In the genomic region with DNA sequence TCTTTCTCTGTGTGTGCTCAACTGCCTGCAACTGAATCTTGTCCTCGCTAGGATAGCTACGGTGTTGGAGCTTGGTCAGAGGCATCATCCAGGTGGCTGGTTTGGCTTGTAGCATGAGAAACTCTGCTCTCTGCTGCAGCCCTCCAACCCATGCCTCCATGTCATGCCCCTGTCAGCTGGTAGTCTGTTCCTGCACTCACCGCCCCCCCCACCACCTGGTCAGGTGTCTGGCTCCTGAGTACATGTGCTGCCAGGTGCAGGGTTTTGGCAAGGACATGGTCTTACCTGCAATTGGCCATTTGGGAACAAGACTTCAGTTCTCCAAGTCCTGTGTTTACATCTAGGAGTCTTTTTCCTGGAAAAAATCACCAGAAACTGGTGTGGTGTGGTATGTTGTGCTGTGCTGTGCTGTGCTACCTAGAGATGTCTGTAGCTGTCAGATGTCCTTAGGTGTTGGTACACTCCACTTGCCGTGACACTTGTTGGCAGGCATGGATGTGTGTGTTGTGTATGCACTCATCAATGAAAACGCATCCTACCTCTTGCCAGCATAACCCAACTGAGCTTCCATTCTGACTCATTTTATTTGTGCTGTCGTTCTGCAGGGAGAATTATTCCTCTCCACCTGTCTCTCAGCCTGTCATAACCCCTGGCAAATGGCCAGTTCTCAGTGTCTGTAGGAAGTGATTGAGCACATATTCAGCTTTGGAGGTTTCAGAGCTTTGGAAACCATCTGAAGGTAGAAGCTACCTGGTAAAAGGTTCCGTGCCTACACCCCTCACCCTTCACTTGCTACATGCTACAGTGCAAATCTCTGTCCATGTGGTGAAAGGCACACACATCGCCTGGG, we compare ENCODE assay signal across 19 mouse cellular contexts. TPM values are rescaled to one million over a fixed set of nuclear protein-coding genes. Genes with fewer than 3 reads are reported as not detected.
A peak's percentile ranks its signal among the peaks of the same experiment; 100 is the strongest.
DNase-seq lines count a peak whose midpoint lies in the region; ATAC-seq and TF ChIP-seq lines count a peak whose summit lies in the region.
"Had no signal": no experiment of that assay in that cellular context is flagged by ENCODE, and none has a peak within 500 bp of the region (broad histone marks: within the 10 kb centered on the region; RNA-seq: fewer than 3 reads in every experiment).

No protein-coding gene starts in this region.

- peaks cover 8% of the 10 kb centered on the region for H3K36me3 ChIP-seq in hindbrain, embryonic 16.5 days (ENCODE audit: control insufficient read depth, insufficient read depth, low read length)
- H3K36me3 ChIP-seq in hindbrain, embryonic 11.5 days (ENCODE audit: control insufficient read depth, insufficient read depth, low read length), result no peaks in the 10 kb centered on the region
- H3K36me3 ChIP-seq: forebrain, embryonic 15.5 days had no signal

- no peak overlapping the region for H3K4me2 ChIP-seq in hindbrain, embryonic 16.5 days (ENCODE audit: low read length)
- no peak overlapping the region for H3K4me2 ChIP-seq in hindbrain, embryonic 11.5 days (replicated peaks; ENCODE audit: low read depth, low read length)
- H3K4me2 ChIP-seq: embryonic facial prominence, embryonic 12.5 days; forebrain, embryonic 15.5 days; heart, embryonic 11.5 days; heart, embryonic 15.5 days had no signal

- intact Hi-C loops in left cerebral cortex, adult 2 months (cut with DNase I), result no loop called here

- no peak overlapping the region for H3K27ac ChIP-seq in hindbrain, embryonic 16.5 days (ENCODE audit: low read depth, low read length)
- H3K27ac ChIP-seq in hindbrain, embryonic 11.5 days (ENCODE audit: low read depth, low read length), result no peak overlapping the region
- no peak overlapping the region for H3K27ac ChIP-seq in left cerebral cortex, adult 2 months
- H3K27ac ChIP-seq: embryonic facial prominence, embryonic 12.5 days; forebrain, embryonic 15.5 days; heart, adult 2 months; heart, embryonic 15.5 days had no signal

- H3K9me3 ChIP-seq in hindbrain, embryonic 16.5 days (ENCODE audit: control insufficient read depth, low read length), result no peaks in the 10 kb centered on the region
- H3K9me3 ChIP-seq in hindbrain, embryonic 11.5 days (ENCODE audit: control insufficient read depth, low read length), result no peaks in the 10 kb centered on the region
- H3K9me3 ChIP-seq: embryonic facial prominence, embryonic 12.5 days; forebrain, embryonic 15.5 days; heart, embryonic 15.5 days had no signal

- no peaks in the 10 kb centered on the region for H3K4me1 ChIP-seq in hindbrain, embryonic 16.5 days (ENCODE audit: control insufficient read depth, insufficient read depth, low read depth, low read length)
- no peaks in the 10 kb centered on the region for H3K4me1 ChIP-seq in hindbrain, embryonic 11.5 days (replicated peaks; ENCODE audit: control insufficient read depth, insufficient read depth, low read length)
- H3K4me1 ChIP-seq: embryonic facial prominence, embryonic 12.5 days; forebrain, embryonic 15.5 days had no signal

- DNase-seq in cerebellum, adult 9-10 months, result peak; percentile 18
- DNase-seq in cerebellum, adult 11-12 months, result no peak
- DNase-seq in hindbrain, embryonic 11.5 days (ENCODE audit: low spot score), result no peak
- DNase-seq in brain, adult 2 months (ENCODE audit: low read depth, low spot score), result peak; percentile 38
- DNase-seq in cerebellum, postnatal 14 days, result peak; percentile 43 to 62
- DNase-seq in left cerebral cortex, adult 2 months (ENCODE audit: extremely low spot score in 1 of 2, low spot score in 2 of 2), result no peak
- DNase-seq: adrenal gland, postnatal 14 days; gastrocnemius, postnatal 10 days; heart, adult 2 months; heart, postnatal 14 days had no signal

- ATAC-seq in hindbrain, embryonic 16.5 days, result peak; percentile 63; the same call in 1 of the 2 replicates
- no peak for ATAC-seq in hindbrain, embryonic 11.5 days (ENCODE audit: low FRiP score)
- ATAC-seq: activated CD4-positive, CD25-positive, alpha-beta regulatory T cell, adult 4 months; forebrain, embryonic 15.5 days; intestine, embryonic 16.5 days; Patski had no signal

- 79% methylated on average over 8 of the region's 8 CpGs for WGBS in hindbrain, embryonic 16.5 days
- WGBS in hindbrain, embryonic 11.5 days, result 84% methylated on average over 8 of the region's 8 CpGs

- H3K4me3 ChIP-seq in hindbrain, embryonic 16.5 days (ENCODE audit: low read length), result no peak overlapping the region
- no peak overlapping the region for H3K4me3 ChIP-seq in hindbrain, embryonic 11.5 days (ENCODE audit: low read depth, low read length)
- no peak overlapping the region for H3K4me3 ChIP-seq in left cerebral cortex, adult 2 months
- H3K4me3 ChIP-seq: embryonic facial prominence, embryonic 12.5 days; forebrain, embryonic 15.5 days; heart, adult 2 months; heart, embryonic 15.5 days had no signal

- H3K27me3 ChIP-seq in hindbrain, embryonic 16.5 days (replicated peaks; ENCODE audit: control insufficient read depth, insufficient read depth, low read length), result no peaks in the 10 kb centered on the region
- no peaks in the 10 kb centered on the region for H3K27me3 ChIP-seq in hindbrain, embryonic 11.5 days (ENCODE audit: control insufficient read depth, insufficient read depth, low read length)
- H3K27me3 ChIP-seq: CH12.LX; embryonic facial prominence, embryonic 12.5 days; forebrain, embryonic 15.5 days; heart, embryonic 15.5 days; Patski had no signal

- TF ChIP-seq CTCF in left cerebral cortex, adult 2 months (IDR thresholded peaks at IDR 0.05), result no peak

- no peak overlapping the region for H3K9ac ChIP-seq in hindbrain, embryonic 16.5 days (ENCODE audit: low read depth, low read length)
- no peak overlapping the region for H3K9ac ChIP-seq in hindbrain, embryonic 11.5 days (ENCODE audit: low read depth, low read length)
- H3K9ac ChIP-seq: embryonic facial prominence, embryonic 12.5 days; forebrain, embryonic 15.5 days; heart, embryonic 15.5 days had no signal

RNA-seq across cellular contexts. Expression of a gene that starts 44.6 kb away (rescaled TPM):
- polyA plus RNA-seq in hindbrain, embryonic 16.5 days (2015; fragmentation: Nextera tagmentation; extraction: Ambion mirVana), result 0.06 and 0.20 TPM in 2 replicates
- polyA plus RNA-seq in hindbrain, embryonic 11.5 days (2014; fragmentation: Nextera tagmentation; extraction: Ambion mirVana), result 0.03 and 0.06 TPM in 2 replicates
- under 1 TPM; 0.32 to 0.58 TPM for total RNA-seq in left cerebral cortex, adult 2 months (2021)

RNA-seq across cellular contexts. Expression of a gene that starts 44.7 kb away (rescaled TPM):
- polyA plus RNA-seq in hindbrain, embryonic 16.5 days (2015; fragmentation: Nextera tagmentation; extraction: Ambion mirVana), result 20.4 and 30.8 TPM in 2 replicates
- polyA plus RNA-seq in hindbrain, embryonic 11.5 days (2014; fragmentation: Nextera tagmentation; extraction: Ambion mirVana), result 17.0 and 19.0 TPM in 2 replicates
- total RNA-seq in left cerebral cortex, adult 2 months (2021), result 10 to 100 TPM; 29.7 to 33.1 TPM

Comparison
In these comparisons a context has a peak if more than half of its experiments do, and no peak if none do; other contexts are left out.
1. DNase-seq: peak in cerebellum, adult 9-10 months (single experiment), brain, adult 2 months (single experiment) and cerebellum, postnatal 14 days (2 of 2); none in cerebellum, adult 11-12 months (single experiment), hindbrain, embryonic 11.5 days (single experiment) and left cerebral cortex, adult 2 months (0 of 2).